Mouse (Mus musculus) bone marrow, adult 2 months (tissue): Measurements from ENCODE around the gene Tmem108.

ENCODE experiments used
- CTCF ChIP-seq: fragments of 200-500 bp; IDR thresholded peaks from 2 replicates; pipeline ENCODE4 v1.5.1; 2011; ENCODE audit warnings: low read length, control low read depth; ENCODE audit not compliant: control insufficient read depth, insufficient read depth
- POLR2A ChIP-seq: fragments of 200-500 bp; IDR thresholded peaks from 2 replicates; pipeline ENCODE4 v1.6.1; 2011; ENCODE audit warnings: low read depth, mild to moderate bottlenecking, control low read depth, low read length, borderline replicate concordance; ENCODE audit not compliant: control insufficient read depth

DNA sequence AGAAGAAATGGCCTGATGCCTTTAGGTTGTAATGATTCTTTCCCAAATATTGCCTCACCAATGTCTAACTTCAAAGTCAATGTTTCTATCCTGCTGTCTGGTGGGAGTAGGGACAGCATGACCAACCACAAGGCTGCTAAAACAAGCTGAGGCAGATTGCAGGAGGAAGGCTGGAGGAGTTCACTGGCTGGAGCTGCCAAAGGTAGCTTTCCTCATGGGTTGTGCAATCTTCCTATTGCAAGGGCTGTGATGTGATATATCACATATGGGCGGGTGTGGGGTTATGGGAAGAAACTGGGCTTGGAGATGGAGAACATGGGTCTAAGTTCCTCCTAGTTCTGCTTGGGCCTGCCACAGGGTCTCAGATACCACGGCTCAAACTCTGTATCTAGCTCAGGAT is 163.8 kb downstream of the Tmem108 start:
- TF ChIP-seq CTCF = no peak
- no peak for TF ChIP-seq POLR2A
